Mouse (Mus musculus) mammary gland, adult 2 months (tissue): ENCODE results near the gene Spata45. TPM values are rescaled to one million over a fixed set of nuclear protein-coding genes. Genes with fewer than 3 reads are reported as not detected.

Experiments used
- polyA plus RNA-seq: library from polyadenylated mRNA; depleted of rRNA; stranded (reverse); fragments of >200 nt; gene quantifications from 2 replicates; pipeline ENCODE4 v1.2.3, GENCODE M21; 2012; ENCODE audit warnings: low replicate concordance; rRNA removed

Gene Spata45
- not detected in 2 replicates for polyA plus RNA-seq

DNA sequence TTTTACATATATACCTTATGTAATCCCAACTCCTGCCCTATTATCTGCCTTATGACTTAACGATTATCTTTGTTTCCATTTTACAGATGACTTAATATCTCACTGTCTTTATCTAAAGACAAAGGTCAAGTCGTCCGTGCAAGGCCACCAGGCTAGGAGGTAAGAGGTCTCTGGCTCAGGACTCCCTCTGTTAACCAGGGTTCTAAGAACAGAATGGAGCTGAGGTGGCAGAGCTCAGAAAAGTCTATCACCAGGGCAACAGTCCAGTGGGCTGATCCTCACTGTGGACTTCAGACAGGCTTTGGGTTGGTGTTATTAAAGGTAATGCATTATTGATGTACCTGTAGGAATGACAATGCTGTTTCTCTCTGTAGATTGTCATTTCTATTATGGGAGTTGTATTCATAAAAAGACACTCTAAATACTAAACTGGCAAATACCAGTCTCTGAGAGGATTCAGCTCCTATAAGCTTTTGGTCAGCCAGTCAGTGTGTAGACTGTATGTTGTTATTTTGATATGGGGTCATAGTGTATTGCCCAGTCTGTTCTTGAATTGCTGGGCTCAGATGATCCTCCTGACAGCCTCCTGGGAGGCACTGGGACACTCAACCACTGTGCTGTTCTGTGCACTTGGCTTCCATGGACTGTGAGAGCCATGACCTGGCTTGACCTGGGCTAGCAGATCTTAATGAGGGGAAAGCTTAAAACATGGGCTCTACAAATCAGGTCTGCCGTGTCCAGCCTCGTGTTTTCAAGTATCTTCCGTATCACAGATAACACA is at the start of gene Spata45:
Gene Spata45 (plus strand): TSS at position 86 of the 781 bp plus-strand sequence.

DNA sequence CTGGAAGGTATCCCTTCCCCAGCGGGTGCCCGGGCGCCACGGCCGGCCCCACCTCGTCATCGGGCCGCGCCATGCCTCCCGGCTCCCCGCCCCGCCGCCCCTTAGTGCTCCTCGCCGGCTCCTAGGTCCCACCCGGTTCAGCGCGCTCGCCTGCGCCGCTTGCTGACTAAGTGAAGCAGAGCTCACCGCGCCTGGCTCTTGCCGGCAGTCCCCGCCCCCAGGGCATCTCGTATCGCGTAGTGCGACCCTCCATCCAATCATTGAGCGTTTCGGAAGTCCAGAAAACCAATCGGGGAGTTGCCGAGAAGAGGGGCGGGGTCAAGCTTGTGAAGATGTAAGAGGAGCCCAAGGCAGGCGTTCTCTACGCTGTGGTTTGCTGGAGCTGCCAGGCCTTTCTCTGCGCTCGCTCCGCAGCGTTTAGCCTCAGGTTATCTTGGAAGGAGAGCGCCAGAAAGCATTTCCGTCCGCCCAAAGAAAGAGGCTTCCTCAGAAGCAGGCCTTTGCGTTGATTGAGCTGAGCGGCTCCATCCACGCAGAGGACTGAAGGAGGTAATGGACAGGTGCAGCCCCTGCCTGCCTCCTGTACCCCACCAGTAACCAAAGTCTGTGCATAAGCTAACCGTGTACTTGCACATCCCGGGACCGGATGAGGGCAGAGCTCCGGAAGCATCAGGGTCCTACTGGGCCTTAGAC is 10.3 kb upstream of the Spata45 start, which contains the start of gene Flvcr1:
Gene Flvcr1 (minus strand): TSS at position 138 of the 693 bp plus-strand sequence.

DNA sequence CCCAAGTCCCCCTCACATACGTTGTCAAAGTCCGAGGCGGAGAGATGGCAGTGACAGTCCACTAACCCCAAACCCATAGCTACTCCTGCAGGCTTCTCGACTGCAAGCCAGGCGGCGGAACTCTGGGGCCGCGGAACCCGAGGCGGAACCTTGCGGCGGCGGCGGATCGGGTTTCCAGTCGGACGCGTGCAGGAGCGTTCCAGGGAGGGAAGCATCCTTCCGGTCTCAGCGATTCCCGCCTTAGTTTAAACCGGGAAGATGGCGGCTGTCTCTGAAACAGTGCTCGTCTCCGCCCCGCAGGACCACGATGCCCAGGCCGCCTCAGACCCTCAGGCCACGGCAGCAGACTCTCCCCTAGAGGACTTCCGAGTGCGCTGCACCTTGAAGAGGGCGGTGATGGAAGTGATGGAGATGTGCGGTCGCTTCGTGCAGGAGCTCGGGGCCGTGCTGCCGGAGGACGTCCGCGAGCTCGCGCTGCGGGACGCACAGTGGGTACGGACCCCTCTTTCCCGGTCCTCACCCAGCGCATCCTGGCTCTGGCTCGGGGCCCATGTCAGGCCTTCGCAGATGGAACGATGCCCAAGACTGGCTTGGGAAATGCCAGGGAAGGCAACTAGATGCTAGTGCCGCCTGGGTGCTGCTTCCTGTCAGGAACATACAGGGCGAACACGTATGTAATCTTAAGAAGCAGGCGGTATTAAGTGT is 26.5 kb downstream of the Spata45 start, which contains the start of the genes Tatdn3 and Nsl1:
Gene Tatdn3 (minus strand): TSS at position 152 of the 705 bp plus-strand sequence.
Gene Nsl1 (plus strand): TSS at position 232 of the 705 bp plus-strand sequence.

Other genes with a start within 250 kb of the Spata45 start
- 4.3 and 6.6 TPM in 2 replicates for gene Rps6kc1, start 124.9 kb upstream of the Spata45 start, polyA plus RNA-seq
- gene Angel2, start 111.5 kb upstream of the Spata45 start, polyA plus RNA-seq = 21.4 and 28.8 TPM in 2 replicates
- 1.1 and 4.5 TPM in 2 replicates for gene Vash2, start 57.3 kb upstream of the Spata45 start, polyA plus RNA-seq
- gene Flvcr1, start 10.5 kb upstream of the Spata45 start, polyA plus RNA-seq = 26.7 and 34.8 TPM in 2 replicates
- gene Tatdn3, start 26.3 kb downstream of the Spata45 start, polyA plus RNA-seq = 3.3 and 10.9 TPM in 2 replicates
- gene Nsl1, start 26.4 kb downstream of the Spata45 start, polyA plus RNA-seq = 0.47 and 1.1 TPM in 2 replicates
- 16.2 and 28.0 TPM in 2 replicates for gene Batf3, start 61.2 kb downstream of the Spata45 start, polyA plus RNA-seq
- gene Fam71a, start 128.2 kb downstream of the Spata45 start, polyA plus RNA-seq = not detected in 2 replicates
- gene Atf3, start 181.4 kb downstream of the Spata45 start, polyA plus RNA-seq = 6.8 and 7.7 TPM in 2 replicates